Mouse (Mus musculus) megakaryocyte progenitor cell, adult 5-6 weeks (primary cell): ENCODE measurements around the gene Jakmip3. TPM values are rescaled to one million over a fixed set of nuclear protein-coding genes. Genes with fewer than 3 reads are reported as not detected.

Source experiments
- total RNA-seq, 2 experiments: library from RNA; stranded (forward) in 1 of 2; stranded (reverse) in 1 of 2; fragments of 157-497, 149-512 nt in 1 of 2; fragments of 200-1000 nt in 1 of 2; gene quantifications; 2 replicates each; pipeline versions ENCODE4 v1.2.3 to v1.2.4; 2015 to 2017

Gene Jakmip3
- total RNA-seq, 2 experiments from 2014 or later, result not detected

Other genes with a start within 250 kb of the Jakmip3 start
- 32.5 and 37.0 TPM in 2 replicates for gene Ppp2r2d, start 94.7 kb upstream of the Jakmip3 start, total RNA-seq (2015)
- gene Ppp2r2d, start 94.7 kb upstream of the Jakmip3 start, total RNA-seq (2017), result 33.2 and 33.8 TPM in 2 replicates
- gene Mapk1ip1, start 94.5 kb upstream of the Jakmip3 start, total RNA-seq (2015), result 12.4 and 16.8 TPM in 2 replicates
- 10.6 and 13.0 TPM in 2 replicates for gene Mapk1ip1, start 94.5 kb upstream of the Jakmip3 start, total RNA-seq (2017)
- gene Bnip3, start 31.2 kb upstream of the Jakmip3 start, total RNA-seq (2015), result 21.0 and 26.4 TPM in 2 replicates
- 17.5 and 18.7 TPM in 2 replicates for gene Bnip3, start 31.2 kb upstream of the Jakmip3 start, total RNA-seq (2017)
- gene Dpysl4, start 145.3 kb downstream of the Jakmip3 start, total RNA-seq (2015), result not detected in 2 replicates
- gene Dpysl4, start 145.3 kb downstream of the Jakmip3 start, total RNA-seq (2017), result not detected in 2 replicates